Comparison of ENCODE assay signal across 8 mouse cellular contexts in genomic region chr5:124002876-124003275, GRCm38 (mm10). TPM values are rescaled to one million over a fixed set of nuclear protein-coding genes. Genes with fewer than 3 reads are reported as not detected.
DNase-seq lines count a peak whose midpoint lies in the region; ATAC-seq lines count a peak whose summit lies in the region.
"Had no signal": no experiment of that assay in that cellular context is flagged by ENCODE, and none has a peak within 500 bp of the region (broad histone marks: within the 10 kb centered on the region; RNA-seq: fewer than 3 reads in every experiment).

No protein-coding gene starts in this region.

- H3K27ac ChIP-seq in liver, embryonic 12.5 days, result peak overlapping the region; percentile 18; the same call in 1 of the 2 replicates
- peak overlapping the region; percentile 48; the same call in 1 of the 2 replicates for H3K27ac ChIP-seq in forebrain, embryonic 15.5 days (replicated peaks)
- H3K27ac ChIP-seq in hindbrain, embryonic 13.5 days, result peak overlapping the region; percentile 64

- no peak overlapping the region for H3K9ac ChIP-seq in liver, embryonic 12.5 days
- H3K9ac ChIP-seq in forebrain, embryonic 15.5 days (replicated peaks), result no peak overlapping the region
- H3K9ac ChIP-seq in hindbrain, embryonic 13.5 days, result no peak overlapping the region; the same call in 1 of the 2 replicates

- WGBS in liver, embryonic 12.5 days (ENCODE audit: insufficient replicate concordance), result 82% methylated on average over 2 of the region's 2 CpGs
- 80% methylated on average over 2 of the region's 2 CpGs for WGBS in forebrain, embryonic 15.5 days
- WGBS in hindbrain, embryonic 13.5 days, result 82% methylated on average over 2 of the region's 2 CpGs

- ATAC-seq in liver, embryonic 12.5 days, result no peak
- ATAC-seq in forebrain, embryonic 15.5 days (replicated peaks), result no peak
- ATAC-seq in hindbrain, embryonic 13.5 days (ENCODE audit: low FRiP score), result no peak
- no peak for ATAC-seq in granulocyte monocyte progenitor cell, adult 5-6 weeks (replicated peaks; ENCODE audit: poor library complexity, severe bottlenecking)

- H3K36me3 ChIP-seq in liver, embryonic 12.5 days, result peaks cover 81% of the 10 kb centered on the region
- peaks cover 49% of the 10 kb centered on the region for H3K36me3 ChIP-seq in forebrain, embryonic 15.5 days
- peaks cover 67% of the 10 kb centered on the region for H3K36me3 ChIP-seq in hindbrain, embryonic 13.5 days

- H3K4me2 ChIP-seq in liver, embryonic 12.5 days, result no peak overlapping the region
- H3K4me2 ChIP-seq in forebrain, embryonic 15.5 days (replicated peaks), result no peak overlapping the region
- no peak overlapping the region for H3K4me2 ChIP-seq in hindbrain, embryonic 13.5 days

- H3K4me3 ChIP-seq in liver, embryonic 12.5 days, result no peak overlapping the region
- H3K4me3 ChIP-seq in forebrain, embryonic 15.5 days, result no peak overlapping the region
- no peak overlapping the region for H3K4me3 ChIP-seq in hindbrain, embryonic 13.5 days
- H3K4me3 ChIP-seq: megakaryocyte, embryonic 14.5 days had no signal

- peaks cover 30% of the 10 kb centered on the region for H3K4me1 ChIP-seq in liver, embryonic 12.5 days
- peaks cover 26% of the 10 kb centered on the region for H3K4me1 ChIP-seq in forebrain, embryonic 15.5 days
- H3K4me1 ChIP-seq in hindbrain, embryonic 13.5 days (replicated peaks), result peaks cover 42% of the 10 kb centered on the region

- no peak for DNase-seq in liver
- peak; percentile 62 to 75 for DNase-seq in layer of hippocampus, postnatal 14 days (ENCODE audit: low spot score in 2 of 2)
- no peak for DNase-seq in spleen, postnatal 36 days (ENCODE audit: low spot score in 2 of 2)

- no peaks in the 10 kb centered on the region for H3K9me3 ChIP-seq in liver, embryonic 12.5 days (replicated peaks)
- no peaks in the 10 kb centered on the region for H3K9me3 ChIP-seq in forebrain, embryonic 15.5 days
- H3K9me3 ChIP-seq in hindbrain, embryonic 13.5 days, result no peaks in the 10 kb centered on the region
- H3K9me3 ChIP-seq: megakaryocyte, embryonic 14.5 days had no signal

- H3K27me3 ChIP-seq in liver, embryonic 12.5 days (replicated peaks), result no peaks in the 10 kb centered on the region
- H3K27me3 ChIP-seq in forebrain, embryonic 15.5 days, result no peaks in the 10 kb centered on the region
- H3K27me3 ChIP-seq in hindbrain, embryonic 13.5 days, result peaks cover 7% of the 10 kb centered on the region; the same call in 1 of the 2 replicates
- H3K27me3 ChIP-seq: megakaryocyte, embryonic 14.5 days had no signal

RNA-seq across cellular contexts. Expression of gene Vps37b, which starts 29.2 kb away (rescaled TPM):
- 20.9 and 21.8 TPM in 2 replicates for polyA plus RNA-seq in liver, embryonic 12.5 days (2016; fragmentation: Nextera tagmentation; extraction: Ambion mirVana)
- polyA plus RNA-seq in forebrain, embryonic 15.5 days (2015; fragmentation: Nextera tagmentation; extraction: Ambion mirVana), result 106 and 109 TPM in 2 replicates
- 79.3 and 84.7 TPM in 2 replicates for polyA plus RNA-seq in hindbrain, embryonic 13.5 days (2015; fragmentation: Nextera tagmentation; extraction: Ambion mirVana)
- 10 to 100 TPM; 35.9 to 41.0 TPM for total RNA-seq in layer of hippocampus, postnatal 14 days (2021)
- total RNA-seq in granulocyte monocyte progenitor cell, adult 5-6 weeks (2014; fragmentation: Nextera tagmentation), result 7.6 and 11.1 TPM in 2 replicates
- 9.5 and 11.6 TPM in 2 replicates for total RNA-seq in granulocyte monocyte progenitor cell, adult 5-6 weeks (2017)

RNA-seq across cellular contexts. Expression of gene Hip1r, which starts 29.4 kb away (rescaled TPM):
- polyA plus RNA-seq in liver, embryonic 12.5 days (2016; fragmentation: Nextera tagmentation; extraction: Ambion mirVana), result 15.2 and 16.7 TPM in 2 replicates
- 26.9 and 27.5 TPM in 2 replicates for polyA plus RNA-seq in forebrain, embryonic 15.5 days (2015; fragmentation: Nextera tagmentation; extraction: Ambion mirVana)
- 21.4 and 25.5 TPM in 2 replicates for polyA plus RNA-seq in hindbrain, embryonic 13.5 days (2015; fragmentation: Nextera tagmentation; extraction: Ambion mirVana)
- 10 to 100 TPM; 61.2 to 63.8 TPM for total RNA-seq in layer of hippocampus, postnatal 14 days (2021)
- total RNA-seq in granulocyte monocyte progenitor cell, adult 5-6 weeks (2014; fragmentation: Nextera tagmentation), result 11.5 and 39.3 TPM in 2 replicates
- 10.1 and 16.9 TPM in 2 replicates for total RNA-seq in granulocyte monocyte progenitor cell, adult 5-6 weeks (2017)

Comparison
In these comparisons a context has a peak if more than half of its experiments do, and no peak if none do; other contexts are left out.
1. DNase-seq: peak in layer of hippocampus, postnatal 14 days (2 of 2); none in liver (single experiment) and spleen, postnatal 36 days (0 of 2).
2. Peak in every context shown above with its lines, with median percentiles within 50 percentile points of each other: H3K27ac ChIP-seq.